Mouse (Mus musculus) ES-Bruce4 (cell line): ENCODE data around the gene Prkn. TPM values are rescaled to one million over a fixed set of nuclear protein-coding genes. Genes with fewer than 3 reads are reported as not detected.

Source experiments
- H3K27ac ChIP-seq: 2 replicates; pipeline ENCODE4 v1.5.1; 2012; ENCODE audit warnings: low read length, inconsistent platforms; ENCODE audit not compliant: insufficient read depth
- H3K27me3 ChIP-seq: 2 replicates; pipeline ENCODE4 v1.6.1; 2012; ENCODE audit warnings: mild to moderate bottlenecking, low read length, inconsistent platforms; ENCODE audit not compliant: control insufficient read depth, poor library complexity, insufficient read depth, severe bottlenecking
- H3K36me3 ChIP-seq: 2 replicates; pipeline ENCODE4 v1.6.1; 2012; ENCODE audit warnings: inconsistent platforms, mild to moderate bottlenecking, low read length, moderate library complexity; ENCODE audit not compliant: control insufficient read depth, poor library complexity, insufficient read depth, severe bottlenecking
- H3K4me1 ChIP-seq: one replicate; pipeline ENCODE4 v1.8.1; 2011; ENCODE audit warnings: low read length; ENCODE audit not compliant: control insufficient read depth, insufficient read depth
- H3K4me3 ChIP-seq: 2 replicates; pipeline ENCODE4 v1.5.1; 2011; ENCODE audit warnings: low read depth, mild to moderate bottlenecking, low read length
- H3K9ac ChIP-seq: 2 replicates; pipeline ENCODE4 v1.6.1; 2012; ENCODE audit warnings: low read depth, mild to moderate bottlenecking, inconsistent platforms; ENCODE audit not compliant: poor library complexity, severe bottlenecking
- H3K9me3 ChIP-seq: replicated peaks from 2 replicates; pipeline ENCODE4 v1.6.1; 2012; ENCODE audit warnings: mild to moderate bottlenecking, low read length, inconsistent platforms; ENCODE audit not compliant: control insufficient read depth, poor library complexity, insufficient read depth, severe bottlenecking
- CTCF ChIP-seq: IDR thresholded peaks from one replicate; pipeline ENCODE4 v1.8.1; 2011; ENCODE audit warnings: low read depth, low read length
- EP300 ChIP-seq: IDR thresholded peaks from 2 replicates; pipeline ENCODE4 v1.6.1; 2011; ENCODE audit warnings: low read depth, low read length; ENCODE audit not compliant: insufficient read depth
- POLR2A ChIP-seq: IDR thresholded peaks from one replicate; pipeline ENCODE4 v1.8.1; 2011; ENCODE audit warnings: low read length; ENCODE audit not compliant: insufficient read depth
- polyA plus RNA-seq: library from polyadenylated mRNA; stranded (reverse); fragments of >200 nt; gene quantifications from 2 replicates; pipeline ENCODE4 v1.2.4, GENCODE M21; 2011; ENCODE audit warnings: low read depth; ENCODE audit not compliant: missing spikeins, insufficient read depth, insufficient read length

Gene Prkn
- polyA plus RNA-seq, 1 experiment, result 1.5 TPM

DNA sequence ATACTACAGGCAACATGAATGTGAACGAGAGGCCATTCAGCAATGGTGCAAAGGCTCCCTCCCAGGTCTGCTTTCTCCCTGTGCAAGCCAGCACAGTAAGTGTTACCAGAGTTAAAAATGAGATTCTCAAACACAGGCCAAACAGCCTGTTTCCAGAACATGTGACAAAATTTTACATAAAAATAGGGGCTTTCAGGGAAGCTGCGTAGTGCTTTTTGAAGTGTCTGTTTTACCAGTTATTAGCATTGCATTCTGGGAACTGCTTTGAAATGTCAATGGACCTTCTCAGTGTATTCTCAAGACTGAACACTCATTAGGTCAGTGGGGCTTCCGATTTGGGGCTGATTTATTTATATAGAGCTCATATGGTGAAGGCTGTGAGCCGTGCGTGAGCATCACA lies 799.6 kb downstream of the Prkn start:
- no peak overlapping the region for H3K4me3 ChIP-seq
- H3K4me1 ChIP-seq, result no peaks in the 10 kb centered on the region
- no peak for TF ChIP-seq CTCF
- TF ChIP-seq POLR2A, result no peak
- no peak for TF ChIP-seq EP300
- no peak overlapping the region for H3K27ac ChIP-seq
- 0 out of 2 replicates have a peak, but pooled peaks cover 3% of the 10 kb centered on the region for H3K9me3 ChIP-seq
- no peak overlapping the region for H3K9ac ChIP-seq
- H3K36me3 ChIP-seq, result no peaks in the 10 kb centered on the region
- no peaks in the 10 kb centered on the region for H3K27me3 ChIP-seq

DNA sequence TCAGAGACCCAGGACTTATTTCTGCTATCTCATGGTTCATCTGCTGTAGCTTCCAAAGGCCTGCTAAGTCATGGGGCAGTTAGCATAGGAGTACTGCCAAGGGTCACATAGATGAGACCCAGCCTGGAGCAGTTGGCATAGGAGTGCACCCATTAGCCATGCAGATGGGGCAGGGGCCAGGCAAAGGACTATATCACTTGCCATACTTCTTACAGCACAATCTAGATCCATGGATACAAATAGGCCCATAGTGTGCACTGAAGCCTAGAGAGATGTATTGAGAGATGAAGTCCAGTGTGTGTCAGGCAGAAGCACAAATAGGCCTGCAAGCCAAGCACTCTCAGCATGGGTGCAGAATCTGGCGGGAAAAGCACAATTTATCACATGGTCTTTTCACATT lies 802.1 kb downstream of the Prkn start:
- Histone ChIP-seq H3K4me1 (no peaks in the 10 kb centered on the region), H3K27me3 (no peaks in the 10 kb centered on the region), H3K36me3 (no peaks in the 10 kb centered on the region), H3K27ac (no peak overlapping the region), H3K9ac (no peak overlapping the region), H3K4me3 (no peak overlapping the region), H3K9me3 (0 out of 2 replicates have a peak, but pooled peaks cover 3% of the 10 kb centered on the region)
- TF ChIP-seq POLR2A (no peak), CTCF (no peak), EP300 (no peak)

DNA sequence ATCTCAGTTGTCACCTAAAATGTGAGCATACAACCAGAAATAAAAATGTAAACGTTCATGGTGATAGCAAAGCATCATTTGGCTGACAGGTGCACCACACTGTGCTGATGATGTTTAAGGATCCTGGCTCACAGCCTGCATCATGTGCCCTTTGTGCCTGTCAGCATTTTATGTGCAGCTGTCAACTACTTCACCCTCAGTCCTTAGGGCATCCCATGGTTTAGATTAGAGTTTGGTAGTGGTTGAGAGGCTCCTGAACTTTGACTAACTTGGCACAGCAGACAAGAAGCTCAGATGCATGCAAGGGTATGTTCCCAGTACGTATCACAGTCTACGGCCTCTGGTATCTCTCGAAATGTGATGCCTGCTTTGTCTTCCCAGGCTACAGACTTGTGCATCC lies 803.8 kb downstream of the Prkn start:
- Histone ChIP-seq H3K9ac (no peak overlapping the region), H3K4me3 (no peak overlapping the region), H3K36me3 (no peaks in the 10 kb centered on the region), H3K4me1 (no peaks in the 10 kb centered on the region), H3K9me3 (no peaks in the 10 kb centered on the region), H3K27me3 (no peaks in the 10 kb centered on the region), H3K27ac (no peak overlapping the region)
- TF ChIP-seq POLR2A (no peak), CTCF (no peak), EP300 (no peak)

- Histone ChIP-seq H3K36me3 (no peaks in the 10 kb centered on the region), H3K9me3 (no peaks in the 10 kb centered on the region), H3K9ac (no peak overlapping the region), H3K27ac (no peak overlapping the region), H3K27me3 (no peaks in the 10 kb centered on the region), H3K4me3 (no peak overlapping the region), H3K4me1 (no peaks in the 10 kb centered on the region)
- TF ChIP-seq CTCF (no peak), EP300 (no peak), POLR2A (no peak)
Measured at GRCm38 (mm10) chr17:11644873-11645464, 804.8 kb downstream of the Prkn start.

DNA sequence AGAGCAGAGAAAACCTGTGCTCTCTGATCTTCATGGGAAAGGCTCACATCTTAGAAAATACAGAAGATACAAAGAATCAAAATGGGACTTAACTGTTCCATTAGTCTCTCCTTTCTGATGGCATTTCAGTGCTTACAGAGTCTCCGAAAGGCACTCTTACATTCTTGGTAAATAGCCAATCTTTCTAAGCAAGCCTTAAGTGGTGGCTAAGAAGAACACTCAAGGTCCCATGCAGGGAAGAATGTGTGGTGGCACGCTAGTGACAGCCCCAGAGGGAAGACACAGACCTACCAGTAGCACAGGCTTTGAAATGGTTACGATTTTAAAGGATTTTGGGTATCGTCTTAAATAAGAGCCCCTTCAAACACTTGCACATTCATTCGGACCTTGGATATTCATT lies 816.2 kb downstream of the Prkn start:
- Histone ChIP-seq H3K27ac (no peak overlapping the region), H3K9me3 (no peaks in the 10 kb centered on the region), H3K9ac (no peak overlapping the region), H3K4me1 (no peaks in the 10 kb centered on the region), H3K4me3 (no peak overlapping the region), H3K27me3 (no peaks in the 10 kb centered on the region), H3K36me3 (no peaks in the 10 kb centered on the region)
- TF ChIP-seq POLR2A, result no peak
- no peak for TF ChIP-seq CTCF
- TF ChIP-seq EP300, result no peak

DNA sequence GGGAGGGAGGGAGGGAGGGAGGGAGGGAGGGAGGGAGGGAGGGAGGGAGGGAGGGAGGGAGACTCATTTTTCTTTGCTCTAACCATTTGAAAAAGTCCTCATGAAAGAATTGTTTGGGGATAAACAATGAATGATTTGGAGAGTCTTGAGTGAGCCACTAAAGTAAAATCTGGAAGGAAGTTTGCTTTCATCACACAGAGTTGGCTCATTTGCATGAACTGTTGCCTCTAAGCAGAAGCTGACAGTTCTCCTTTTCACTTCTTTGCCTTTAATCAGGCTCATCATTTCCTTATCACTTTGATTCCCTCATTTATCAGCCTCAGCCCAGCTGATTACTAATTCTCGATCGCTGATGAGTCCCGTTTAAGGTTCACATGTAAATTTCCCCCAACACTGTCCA lies 816.7 kb downstream of the Prkn start:
- Histone ChIP-seq H3K36me3 (no peaks in the 10 kb centered on the region), H3K9ac (no peak overlapping the region), H3K9me3 (no peaks in the 10 kb centered on the region), H3K27ac (no peak overlapping the region), H3K4me1 (no peaks in the 10 kb centered on the region), H3K4me3 (no peak overlapping the region), H3K27me3 (no peaks in the 10 kb centered on the region)
- TF ChIP-seq EP300, result no peak
- TF ChIP-seq CTCF, result no peak
- TF ChIP-seq POLR2A, result no peak
